Mouse (Mus musculus) forebrain, embryonic 13.5 days (tissue): ENCODE data around the gene Ctf1. TPM values are rescaled to one million over a fixed set of nuclear protein-coding genes. Genes with fewer than 3 reads are reported as not detected.

Source experiments
- ATAC-seq: fragments of 200-750 bp; cut with Nextera tagmentation; 2 replicates; pipeline ENCODE4 v1.8.0; 2017
- H3K27ac ChIP-seq: fragments of 300-500 bp; sonication (generic); 2 replicates; pipeline ENCODE4 v1.5.1; 2015; ENCODE audit warnings: inconsistent platforms, mild to moderate bottlenecking, moderate library complexity
- H3K27me3 ChIP-seq: fragments of 300-500 bp; sonication (generic); 2 replicates; pipeline ENCODE4 v1.6.1; 2015; ENCODE audit warnings: mild to moderate bottlenecking, inconsistent platforms
- H3K36me3 ChIP-seq: fragments of 300-500 bp; sonication (generic); 2 replicates; pipeline ENCODE4 v1.6.1; 2015; ENCODE audit warnings: mild to moderate bottlenecking, inconsistent platforms; ENCODE audit not compliant: poor library complexity, severe bottlenecking
- H3K4me1 ChIP-seq: fragments of 300-500 bp; sonication (generic); 2 replicates; pipeline ENCODE4 v1.6.1; 2015; ENCODE audit warnings: inconsistent platforms
- H3K4me2 ChIP-seq: fragments of 300-500 bp; sonication (generic); 2 replicates; pipeline ENCODE4 v1.6.1; 2015; ENCODE audit warnings: inconsistent platforms, mild to moderate bottlenecking, moderate library complexity
- H3K4me3 ChIP-seq: fragments of 300-500 bp; sonication (generic); 2 replicates; pipeline ENCODE4 v1.5.1; 2015; ENCODE audit warnings: mild to moderate bottlenecking, inconsistent platforms
- H3K9ac ChIP-seq: fragments of 300-500 bp; sonication (generic); 2 replicates; pipeline ENCODE4 v1.6.1; 2015; ENCODE audit warnings: mild to moderate bottlenecking, inconsistent platforms
- H3K9me3 ChIP-seq: fragments of 300-500 bp; sonication (generic); replicated peaks from 2 replicates; pipeline ENCODE4 v1.6.1; 2016; ENCODE audit warnings: inconsistent platforms
- WGBS: fragments of 180-500 bp; shearing (Covaris S2); methylation state at CpG from one replicate; pipeline ENCODE4 v1.1.7; 2015; 5-methylcytosine and 5-hydroxymethylcytosine counted together
- polyA plus RNA-seq: library from polyadenylated mRNA; unstranded; fragments of >200 nt; fragmentation: Nextera tagmentation; extraction: Ambion mirVana; gene quantifications from 2 replicates; pipeline ENCODE4 v1.2.1, GENCODE M21; 2015

Gene Ctf1
- polyA plus RNA-seq, 1 experiment from 2014 or later, result 4.4 TPM

DNA sequence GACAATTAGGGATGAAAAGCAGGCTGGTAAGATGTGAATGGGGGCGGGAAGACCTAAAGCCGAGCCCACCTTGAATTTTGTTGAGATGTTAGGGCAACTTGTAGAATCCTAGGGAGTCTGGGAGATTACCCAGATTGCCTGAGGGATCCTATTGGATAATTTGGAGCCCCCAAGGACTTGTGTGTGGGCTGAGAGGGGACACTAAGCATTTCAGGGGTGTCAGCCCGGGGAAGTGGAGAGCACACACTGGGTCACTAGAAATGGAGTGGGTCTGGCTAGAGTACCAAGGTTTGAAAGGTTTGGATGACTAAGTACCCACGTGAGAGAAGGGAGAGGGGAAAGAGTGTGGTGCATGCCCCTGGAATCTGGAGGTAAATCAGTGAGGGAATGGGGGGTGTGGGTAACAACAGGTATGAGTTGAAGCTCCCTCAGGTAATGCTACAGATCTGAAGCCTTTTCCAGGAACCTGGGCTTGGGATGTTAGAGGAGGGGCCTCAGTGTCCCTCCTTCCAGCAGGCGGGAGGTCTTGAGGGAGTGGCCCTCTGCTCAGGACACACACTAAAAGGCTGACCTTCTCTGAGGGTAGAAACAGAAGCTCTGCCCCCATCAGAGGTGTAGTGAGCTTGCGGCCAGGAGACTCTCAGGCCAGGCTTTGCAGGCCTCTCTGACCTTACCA, 35.2 kb downstream of the Ctf1 start:
- H3K4me1 ChIP-seq, result peaks cover 20% of the 10 kb centered on the region
- H3K27ac ChIP-seq, result peak overlapping the region; percentile 86
- ATAC-seq, result no peak
- WGBS, result 28% methylated on average over 6 of the region's 6 CpGs
- peak overlapping the region; percentile 89 for H3K4me2 ChIP-seq
- peaks cover 47% of the 10 kb centered on the region for H3K36me3 ChIP-seq
- no peaks in the 10 kb centered on the region for H3K27me3 ChIP-seq
- H3K4me3 ChIP-seq, result peak overlapping the region; percentile 93
- peak overlapping the region; percentile 93 for H3K9ac ChIP-seq
- no peaks in the 10 kb centered on the region for H3K9me3 ChIP-seq

DNA sequence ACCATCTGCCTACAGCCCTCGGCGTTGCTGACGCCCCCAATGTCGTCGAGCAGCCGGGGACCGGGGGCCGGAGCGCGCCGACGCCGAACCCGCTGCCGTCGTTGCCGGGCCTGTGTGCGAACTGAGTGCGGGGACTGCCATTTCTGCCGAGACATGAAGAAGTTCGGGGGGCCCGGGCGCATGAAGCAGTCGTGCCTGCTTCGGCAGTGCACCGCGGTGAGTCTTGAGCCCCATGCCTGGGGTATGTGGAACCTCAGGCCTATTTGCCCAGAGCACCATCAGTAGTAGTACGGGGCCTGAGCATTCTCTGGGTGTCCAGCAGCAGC, 35.7 kb downstream of the Ctf1 start:
- H3K4me1 ChIP-seq, result peaks cover 24% of the 10 kb centered on the region
- H3K4me3 ChIP-seq, result peak overlapping the region; percentile 93; the same call in 1 of the 2 replicates
- H3K36me3 ChIP-seq, result peaks cover 52% of the 10 kb centered on the region
- no peaks in the 10 kb centered on the region for H3K9me3 ChIP-seq
- 92% methylated on average over 28 of the region's 28 CpGs for WGBS
- no peaks in the 10 kb centered on the region for H3K27me3 ChIP-seq
- H3K27ac ChIP-seq, result no peak overlapping the region
- peak overlapping the region; percentile 89 for H3K4me2 ChIP-seq
- no peak for ATAC-seq
- H3K9ac ChIP-seq, result peak overlapping the region; percentile 93; the same call in 1 of the 2 replicates

DNA sequence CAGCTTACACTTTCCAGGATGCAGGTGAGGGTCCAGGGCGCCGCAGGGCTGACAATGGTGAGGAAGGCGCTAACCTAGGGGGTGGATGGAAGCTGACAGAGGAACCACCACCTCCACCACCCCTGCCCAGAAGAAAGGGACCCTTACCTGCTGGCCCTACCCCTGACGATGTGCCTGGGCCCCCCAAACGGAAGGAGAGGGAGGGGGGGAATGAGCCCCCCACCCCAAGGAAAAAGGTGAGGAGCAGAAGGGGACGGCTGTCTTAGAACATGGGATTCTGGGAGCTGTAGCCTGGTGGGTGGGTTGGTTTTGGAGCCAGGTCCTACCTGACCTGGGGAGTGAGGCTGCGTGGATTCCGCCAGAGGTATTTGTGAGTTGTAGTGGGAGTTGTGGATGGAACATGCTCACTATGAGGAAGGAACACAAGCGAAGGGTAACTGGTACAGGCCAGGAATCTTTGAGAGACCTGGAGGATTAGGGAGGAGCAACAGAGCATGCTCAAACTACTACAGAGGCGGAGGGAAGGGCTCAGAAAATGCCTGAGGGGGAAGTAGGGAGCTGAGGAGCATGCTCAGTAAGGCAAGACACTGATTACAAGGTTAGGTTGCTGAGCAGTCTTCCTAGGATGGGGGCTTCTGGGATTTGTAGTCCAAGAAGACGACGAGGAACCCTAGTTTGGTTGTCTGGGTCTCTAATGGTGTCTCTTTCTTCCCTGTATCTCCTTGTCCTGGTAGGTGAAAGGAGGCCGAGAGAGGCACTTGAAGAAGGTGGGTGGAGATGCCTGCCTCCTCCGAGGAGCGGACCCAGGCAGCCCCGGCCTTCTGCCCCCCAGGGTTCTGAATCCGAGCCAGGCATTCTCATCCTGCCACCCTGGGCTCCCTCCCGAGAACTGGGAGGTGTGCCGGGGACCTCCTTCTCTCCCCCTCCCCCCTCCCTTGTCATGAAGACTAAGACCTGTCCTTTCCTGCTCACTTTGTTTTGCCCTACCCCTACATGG, 37.9 kb downstream of the Ctf1 start:
- H3K9ac ChIP-seq, result no peak overlapping the region
- no peak overlapping the region for H3K4me2 ChIP-seq
- H3K4me3 ChIP-seq, result 0 out of 2 replicates have a peak overlapping the region, but pooled peaks have one; percentile 0
- H3K27ac ChIP-seq, result no peak overlapping the region
- ATAC-seq, result no peak
- H3K4me1 ChIP-seq, result peaks cover 21% of the 10 kb centered on the region
- H3K9me3 ChIP-seq, result no peaks in the 10 kb centered on the region
- peaks cover 74% of the 10 kb centered on the region for H3K36me3 ChIP-seq
- 87% methylated on average over 18 of the region's 19 CpGs for WGBS
- no peaks in the 10 kb centered on the region for H3K27me3 ChIP-seq

- 96% methylated on average over 5 of the region's 5 CpGs for WGBS
- no peaks in the 10 kb centered on the region for H3K27me3 ChIP-seq
- H3K4me3 ChIP-seq, result no peak overlapping the region
- H3K4me2 ChIP-seq, result no peak overlapping the region
- no peaks in the 10 kb centered on the region for H3K9me3 ChIP-seq
- ATAC-seq, result no peak
- H3K36me3 ChIP-seq, result peaks cover 86% of the 10 kb centered on the region
- H3K9ac ChIP-seq, result no peak overlapping the region
- peaks cover 21% of the 10 kb centered on the region for H3K4me1 ChIP-seq
- H3K27ac ChIP-seq, result no peak overlapping the region
Measured at GRCm38 (mm10) chr7:127751619-127752018, 39.1 kb downstream of the Ctf1 start.

DNA sequence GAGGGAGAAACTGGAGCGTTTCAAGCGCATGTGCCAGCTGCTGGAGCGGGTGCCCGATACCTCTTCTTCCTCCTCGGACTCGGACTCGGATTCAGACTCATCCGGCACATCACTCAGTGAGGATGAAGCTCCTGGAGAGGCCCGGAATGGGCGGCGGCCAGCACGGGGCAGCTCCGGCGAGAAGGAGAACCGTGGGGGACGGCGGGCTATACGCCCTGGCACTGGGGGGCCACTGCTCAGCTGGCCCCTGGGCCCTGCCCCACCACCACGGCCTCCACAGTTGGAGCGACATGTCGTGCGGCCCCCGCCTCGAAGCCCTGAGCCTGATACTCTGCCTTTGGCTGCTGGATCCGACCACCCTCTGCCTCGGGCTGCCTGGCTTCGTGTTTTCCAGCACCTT, 39.5 kb downstream of the Ctf1 start:
- WGBS, result 93% methylated on average over 27 of the region's 27 CpGs
- Histone ChIP-seq H3K27me3 (no peaks in the 10 kb centered on the region), H3K9ac (0 out of 2 replicates have a peak overlapping the region, but pooled peaks have one; percentile 4), H3K9me3 (no peaks in the 10 kb centered on the region), H3K4me1 (peaks cover 20% of the 10 kb centered on the region), H3K27ac (no peak overlapping the region), H3K4me3 (no peak overlapping the region), H3K36me3 (peaks cover 90% of the 10 kb centered on the region), H3K4me2 (no peak overlapping the region)
- ATAC-seq, result no peak

- ATAC-seq, result no peak
- H3K9ac ChIP-seq, result no peak overlapping the region
- H3K27me3 ChIP-seq, result no peaks in the 10 kb centered on the region
- H3K4me2 ChIP-seq, result no peak overlapping the region
- H3K36me3 ChIP-seq, result peaks cover 100% of the 10 kb centered on the region
- H3K9me3 ChIP-seq, result no peaks in the 10 kb centered on the region
- peaks cover 9% of the 10 kb centered on the region; the same call in 1 of the 2 replicates for H3K4me1 ChIP-seq
- no peak overlapping the region for H3K4me3 ChIP-seq
- WGBS, result 78% methylated on average over 5 of the region's 5 CpGs
- no peak overlapping the region for H3K27ac ChIP-seq
Measured at GRCm38 (mm10) chr7:127753158-127753557, 40.6 kb downstream of the Ctf1 start.

DNA sequence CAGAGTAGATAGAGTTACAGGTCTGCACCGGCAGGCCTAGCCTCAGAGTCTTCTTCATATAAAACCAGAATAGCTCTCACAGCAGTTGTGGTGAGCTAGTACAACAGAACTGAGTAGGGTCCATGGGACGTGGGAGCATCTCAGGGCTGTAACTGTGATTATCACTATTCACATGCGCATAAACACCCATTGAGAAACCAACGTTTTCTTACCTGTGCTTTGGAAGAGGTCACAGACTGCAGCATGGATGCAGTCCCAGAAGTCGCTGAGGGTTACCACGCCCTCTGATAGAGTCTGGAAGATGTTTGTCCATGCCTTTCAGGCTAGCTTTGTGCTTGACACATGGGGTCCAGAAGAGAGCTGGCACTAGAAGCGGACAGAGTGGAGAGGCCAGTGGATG, 41.2 kb downstream of the Ctf1 start:
- Histone ChIP-seq H3K9me3 (no peaks in the 10 kb centered on the region), H3K27me3 (no peaks in the 10 kb centered on the region), H3K4me2 (no peak overlapping the region), H3K4me1 (peaks cover 9% of the 10 kb centered on the region; the same call in 1 of the 2 replicates), H3K4me3 (no peak overlapping the region), H3K9ac (no peak overlapping the region), H3K36me3 (peaks cover 100% of the 10 kb centered on the region), H3K27ac (no peak overlapping the region)
- 90% methylated on average over 7 of the region's 7 CpGs for WGBS
- no peak for ATAC-seq

DNA sequence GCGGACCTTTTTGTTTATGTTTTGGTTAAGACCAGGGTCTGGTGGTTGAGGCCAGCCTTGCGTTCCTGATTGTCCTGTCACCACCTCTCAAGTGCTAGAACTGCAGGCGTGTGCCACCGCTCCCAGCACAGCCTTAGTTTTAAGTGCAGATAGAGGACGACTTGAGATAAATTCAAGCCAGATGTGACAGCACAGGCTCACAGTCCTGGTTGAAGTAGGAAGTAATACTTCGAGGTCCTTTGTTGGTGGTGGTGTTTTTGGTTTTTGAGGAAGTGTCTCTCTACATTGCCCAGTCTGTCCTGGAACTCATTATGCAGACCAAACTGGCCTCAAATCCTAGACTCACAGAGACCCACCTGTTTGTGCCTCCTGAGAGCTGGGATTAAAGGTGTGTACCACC, 47.2 kb downstream of the Ctf1 start:
- Histone ChIP-seq H3K4me1 (no peaks in the 10 kb centered on the region), H3K4me2 (no peak overlapping the region), H3K4me3 (no peak overlapping the region), H3K36me3 (peaks cover 96% of the 10 kb centered on the region), H3K9me3 (no peaks in the 10 kb centered on the region), H3K27me3 (no peaks in the 10 kb centered on the region), H3K9ac (no peak overlapping the region), H3K27ac (no peak overlapping the region)
- no peak for ATAC-seq
- WGBS, result 92% methylated on average over 6 of the region's 6 CpGs

- H3K36me3 ChIP-seq, result peaks cover 96% of the 10 kb centered on the region
- H3K4me2 ChIP-seq, result no peak overlapping the region
- H3K9ac ChIP-seq, result no peak overlapping the region
- H3K9me3 ChIP-seq, result no peaks in the 10 kb centered on the region
- no peaks in the 10 kb centered on the region for H3K4me1 ChIP-seq
- no peak overlapping the region for H3K4me3 ChIP-seq
- H3K27ac ChIP-seq, result no peak overlapping the region
- no peaks in the 10 kb centered on the region for H3K27me3 ChIP-seq
- whole genome bisulfite sequencing, result 94% methylated on average over 3 of the region's 3 CpGs
- ATAC-seq, result no peak
Measured at GRCm38 (mm10) chr7:127760478-127760877, 47.9 kb downstream of the Ctf1 start.

DNA sequence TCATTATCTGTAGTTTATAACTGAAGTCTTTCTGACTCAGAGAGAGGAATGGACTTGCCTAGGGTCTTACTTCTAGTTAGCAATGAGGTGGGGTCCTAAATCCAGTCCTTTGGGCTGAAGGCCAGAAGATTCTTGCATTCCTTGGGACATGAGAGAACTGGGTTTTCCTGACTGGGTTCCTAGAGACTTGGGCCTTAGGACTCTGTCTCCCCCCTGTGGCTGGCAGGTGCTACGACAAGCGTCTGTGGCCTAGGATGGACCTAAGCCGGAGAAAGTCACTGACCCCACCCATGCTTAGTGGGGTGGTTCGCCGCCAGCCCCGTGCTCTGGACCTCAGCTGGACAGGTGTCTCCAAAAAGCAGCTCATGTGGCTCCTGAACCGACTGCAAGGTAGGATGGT, 48.5 kb downstream of the Ctf1 start:
- WGBS, result 45% methylated on average over 7 of the region's 7 CpGs
- peaks cover 96% of the 10 kb centered on the region for H3K36me3 ChIP-seq
- H3K4me3 ChIP-seq, result no peak overlapping the region

GRCm38 (mm10) chr7:127763642-127764041, 51.1 kb downstream of the Ctf1 start:
- peaks cover 9% of the 10 kb centered on the region for H3K4me1 ChIP-seq
- H3K9ac ChIP-seq, result no peak overlapping the region
- no peak overlapping the region for H3K4me2 ChIP-seq
- H3K4me3 ChIP-seq, result no peak overlapping the region
- peaks cover 96% of the 10 kb centered on the region for H3K36me3 ChIP-seq
- WGBS, result 96% methylated on average over 4 of the region's 4 CpGs
- no peaks in the 10 kb centered on the region for H3K27me3 ChIP-seq
- no peaks in the 10 kb centered on the region for H3K9me3 ChIP-seq
- H3K27ac ChIP-seq, result no peak overlapping the region
- ATAC-seq, result no peak

More for the DNA sequence above, 48.5 kb downstream of the Ctf1 start:
- no peak overlapping the region for H3K9ac ChIP-seq
- no peaks in the 10 kb centered on the region for H3K27me3 ChIP-seq
- no peak for ATAC-seq
- H3K9me3 ChIP-seq, result no peaks in the 10 kb centered on the region
- no peak overlapping the region for H3K4me2 ChIP-seq
- H3K4me1 ChIP-seq, result no peaks in the 10 kb centered on the region
- no peak overlapping the region for H3K27ac ChIP-seq

DNA sequence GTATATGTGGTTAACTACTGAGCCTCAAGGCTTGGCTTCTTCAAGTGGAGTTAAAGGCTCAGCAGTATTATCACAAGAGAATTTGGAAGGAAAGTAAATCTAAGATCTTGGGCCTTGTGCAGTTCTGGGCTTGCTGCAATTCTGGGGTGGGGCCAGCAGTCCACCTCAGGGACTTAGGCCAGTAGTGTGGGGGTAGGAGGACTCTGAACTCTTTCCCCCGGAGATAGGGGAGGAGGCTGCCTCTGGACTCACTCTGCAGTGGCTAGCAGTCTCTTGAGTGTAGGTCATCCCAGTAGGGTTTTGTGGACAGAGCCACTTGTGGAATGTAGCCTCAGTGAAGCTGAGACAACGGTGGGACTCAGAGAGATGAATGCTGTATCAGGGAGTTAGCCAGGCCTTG, 53.2 kb downstream of the Ctf1 start:
- Histone ChIP-seq H3K4me3 (no peak overlapping the region), H3K9me3 (no peaks in the 10 kb centered on the region), H3K4me2 (no peak overlapping the region), H3K36me3 (peaks cover 76% of the 10 kb centered on the region), H3K27ac (no peak overlapping the region), H3K4me1 (peaks cover 29% of the 10 kb centered on the region), H3K9ac (no peak overlapping the region), H3K27me3 (no peaks in the 10 kb centered on the region)
- no peak for ATAC-seq
- WGBS, result 93% methylated on average over 2 of the region's 2 CpGs
